Mouse (Mus musculus) gastrocnemius, postnatal 36 days (tissue): ENCODE measurements around the gene Evi2. TPM values are rescaled to one million over a fixed set of nuclear protein-coding genes. Genes with fewer than 3 reads are reported as not detected.

ENCODE experiments used
- DNase-seq, 2 experiments: peaks; one replicate each; pipeline ENCODE4 v3.0.0; 2022
- intact Hi-C: fragments of 180-260 bp; cut with DNase I; formaldehyde crosslinking; loops from one replicate; pipeline ENCODE4 v1.15.1; 2025
- total RNA-seq, 2 experiments: library from RNA; stranded (reverse); gene quantifications; 2 replicates each; pipeline ENCODE4 v1.2.3; 2021

Gene Evi2
- total RNA-seq, 2 experiments from 2014 or later = 0.08 TPM; not detected in 1

DNA sequence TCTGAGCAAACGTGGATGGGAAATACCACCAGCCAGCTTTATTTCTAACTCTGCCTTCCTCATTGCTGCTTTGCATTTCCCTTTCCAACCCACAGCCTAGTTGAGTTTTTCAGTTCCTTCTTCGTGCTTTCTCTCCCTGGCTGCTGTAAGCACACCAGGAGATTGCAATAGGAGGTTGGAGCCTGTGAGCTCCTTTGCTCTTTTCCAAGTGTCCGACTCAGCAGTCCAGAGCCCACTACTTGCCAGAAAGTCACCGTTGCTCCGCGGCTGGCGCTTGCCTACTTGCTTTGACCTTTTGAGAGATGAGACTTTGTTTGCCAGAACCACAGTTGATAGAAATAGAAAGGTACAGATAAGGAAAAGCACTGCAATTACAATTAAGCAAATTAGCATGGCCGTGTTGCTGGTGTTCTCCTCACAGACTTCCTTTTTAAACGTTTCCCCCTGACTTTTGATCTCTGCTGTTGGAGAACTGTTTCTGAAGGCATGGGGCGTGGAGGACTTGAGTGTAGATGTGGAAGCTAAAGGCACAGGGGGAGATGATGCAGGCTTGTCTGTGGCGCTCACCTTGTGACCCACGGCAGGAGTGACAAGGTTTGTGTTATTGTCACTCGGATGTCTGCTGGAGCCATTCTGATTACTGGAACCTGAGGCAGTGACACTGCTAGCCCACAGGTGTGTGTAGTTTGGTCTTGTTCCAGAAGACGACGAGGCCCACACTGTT lies 3.2 kb downstream of the Evi2 start:
- DNase-seq = peak; percentile 34 to 40
- intact Hi-C loops = no loop called here

DNA sequence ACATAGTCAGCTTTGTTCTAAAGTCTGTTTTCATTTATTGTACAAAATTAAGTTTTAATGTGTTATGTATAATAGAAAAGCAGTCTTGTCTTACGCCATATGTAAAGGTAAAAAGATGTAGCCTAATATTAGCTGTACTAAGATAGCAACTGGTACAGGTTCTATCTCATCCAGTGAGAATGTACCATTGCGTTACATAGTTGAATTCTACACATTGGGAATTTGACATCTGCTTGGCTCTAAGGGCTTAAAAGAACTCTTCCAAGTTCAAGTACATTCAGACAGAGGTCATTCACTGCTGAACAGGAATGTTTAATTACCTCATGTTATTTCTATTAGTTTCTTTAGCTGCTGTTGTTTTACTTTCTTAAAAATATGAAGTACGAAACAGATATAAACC lies 3.8 kb downstream of the Evi2 start:
- DNase-seq = no peak

DNA sequence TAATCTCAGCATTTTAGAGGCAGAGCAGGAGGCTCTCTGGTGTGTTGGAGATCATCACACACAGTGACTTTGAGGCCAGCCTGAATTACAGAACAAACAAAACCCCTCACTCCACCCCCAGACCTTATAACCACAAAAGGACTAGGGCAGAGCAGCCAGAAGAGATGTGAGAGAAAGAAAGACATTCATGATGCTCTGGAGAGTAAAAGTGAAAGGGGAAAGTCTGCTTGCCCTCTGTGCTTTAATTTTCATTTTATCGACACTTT lies 6.1 kb downstream of the Evi2 start:
- DNase-seq = no peak
- intact Hi-C loops = no loop called here

More for the DNA sequence above, 3.8 kb downstream of the Evi2 start:
- intact Hi-C loops = no loop called here

DNA sequence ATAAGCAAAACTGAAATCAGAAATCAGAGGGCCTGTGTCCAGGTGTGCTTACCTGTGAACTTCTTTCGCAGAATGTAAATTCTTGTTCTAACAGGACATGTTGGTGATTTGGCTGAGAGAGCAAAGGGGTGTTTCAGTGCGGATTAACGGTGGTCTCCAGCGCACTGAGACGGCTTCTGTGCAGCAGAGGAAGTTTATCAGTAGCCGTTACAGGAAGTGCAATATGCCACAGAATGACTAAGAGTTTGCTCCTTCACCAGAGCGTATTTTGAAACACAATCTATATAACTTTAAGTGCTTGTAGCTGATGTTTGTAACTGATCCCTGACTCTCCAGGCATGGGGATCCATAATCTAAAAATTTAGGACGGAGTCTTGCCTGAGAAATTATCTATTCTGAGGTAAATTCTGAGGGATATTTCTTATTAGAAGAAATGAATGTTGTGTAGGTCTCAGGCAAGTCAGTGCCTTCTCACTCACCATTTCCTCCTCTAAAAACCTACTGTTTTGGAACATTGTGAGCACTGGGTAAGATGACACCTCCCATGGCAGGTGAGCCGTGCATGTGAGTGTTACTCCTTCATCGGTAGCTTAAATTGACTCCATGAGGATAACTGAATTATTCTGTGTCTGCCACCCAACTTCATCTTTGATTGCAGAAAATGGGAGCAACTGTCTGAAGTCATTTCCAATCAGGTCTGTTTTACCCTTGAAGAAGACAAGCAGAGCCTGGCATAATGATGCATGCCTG lies 6.7 kb downstream of the Evi2 start, which contains the start of gene Evi2b:
Evi2b (minus strand) TSS at position 203 of the 750 bp plus-strand sequence.
- no peak for DNase-seq
- intact Hi-C loops = no loop called here

DNA sequence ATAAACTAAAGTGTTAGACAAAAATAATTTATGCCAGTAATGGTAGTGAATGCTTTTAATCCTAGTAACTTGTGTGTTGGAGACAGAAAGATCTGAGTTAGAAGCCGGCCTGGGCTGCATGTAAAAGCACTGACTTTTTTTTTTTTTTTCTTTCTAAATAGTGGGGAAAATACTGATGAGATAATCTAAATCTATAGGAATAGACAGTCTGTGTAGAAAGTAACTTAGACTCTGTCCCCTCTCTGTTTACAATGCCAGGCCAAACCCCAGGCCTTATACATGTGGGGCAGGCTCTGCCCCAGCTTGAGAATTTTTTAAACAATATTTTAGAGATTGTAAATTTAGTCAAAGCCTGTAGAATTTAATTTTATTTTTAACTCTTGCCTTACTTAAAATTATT lies 7.4 kb downstream of the Evi2 start:
- intact Hi-C loops = no loop called here
- no peak for DNase-seq

DNA sequence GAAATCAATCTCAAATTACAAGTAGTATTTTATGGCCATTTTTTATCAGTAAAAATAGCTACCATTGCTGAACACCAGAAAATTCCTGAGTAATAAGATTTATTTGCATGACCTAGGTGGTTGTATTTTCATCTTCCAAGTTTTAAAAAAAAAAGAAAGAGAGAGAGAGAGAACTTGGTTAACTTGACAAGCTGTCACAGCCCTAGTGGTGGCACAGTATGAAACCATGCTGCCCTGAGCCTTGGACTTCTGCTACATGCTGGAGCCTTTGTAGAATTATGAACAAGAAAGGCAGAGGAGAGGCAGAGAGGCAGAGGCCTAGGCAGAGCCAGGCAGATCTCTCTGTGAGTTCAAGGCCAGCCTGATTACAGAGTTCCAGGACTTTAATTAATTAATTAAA lies 8.5 kb downstream of the Evi2 start:
- intact Hi-C loops = no loop called here

DNA sequence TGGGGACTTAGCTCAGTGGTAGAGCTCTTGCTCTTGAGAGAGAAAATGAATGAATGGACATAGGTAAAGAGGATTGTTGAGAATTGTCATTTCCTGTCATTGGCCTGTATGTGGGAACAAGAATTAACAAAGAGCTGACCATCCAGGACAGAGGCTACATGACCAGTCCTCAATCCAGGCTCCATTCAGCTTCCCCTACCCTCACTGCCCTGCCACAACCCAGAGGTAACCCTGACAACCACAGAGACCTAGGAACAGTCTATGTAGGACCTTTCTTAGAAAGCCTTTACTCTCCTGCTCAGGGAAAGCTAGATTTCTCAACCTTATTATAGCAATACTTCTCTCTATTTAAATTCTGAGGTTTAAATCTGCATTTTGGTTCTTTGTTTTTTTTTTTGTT lies 9.6 kb downstream of the Evi2 start:
- no peak for DNase-seq
- intact Hi-C loops = no loop called here

More for the DNA sequence above, 8.5 kb downstream of the Evi2 start:
- no peak for DNase-seq

DNA sequence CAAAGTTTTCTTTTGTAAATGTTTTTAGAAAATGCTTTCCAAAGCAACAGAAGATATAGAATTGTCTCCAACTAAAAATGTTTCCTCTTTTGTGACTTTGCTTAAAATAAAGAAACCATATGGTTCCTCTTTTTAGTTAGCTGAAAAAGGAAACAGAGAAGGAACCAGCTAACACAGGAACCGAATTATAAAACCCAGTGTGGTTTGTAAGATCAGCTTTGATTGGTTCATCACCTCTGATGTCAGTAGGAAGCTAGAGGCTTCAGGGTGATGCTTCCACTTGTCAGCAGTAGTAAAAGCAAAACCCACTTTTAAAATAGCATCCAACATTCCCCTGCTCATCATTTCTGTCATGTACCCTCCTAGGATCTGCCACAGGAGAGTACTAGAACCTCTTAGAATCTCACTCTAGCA lies 10.5 kb downstream of the Evi2 start:
- no peak for DNase-seq
- intact Hi-C loops = no loop called here

DNA sequence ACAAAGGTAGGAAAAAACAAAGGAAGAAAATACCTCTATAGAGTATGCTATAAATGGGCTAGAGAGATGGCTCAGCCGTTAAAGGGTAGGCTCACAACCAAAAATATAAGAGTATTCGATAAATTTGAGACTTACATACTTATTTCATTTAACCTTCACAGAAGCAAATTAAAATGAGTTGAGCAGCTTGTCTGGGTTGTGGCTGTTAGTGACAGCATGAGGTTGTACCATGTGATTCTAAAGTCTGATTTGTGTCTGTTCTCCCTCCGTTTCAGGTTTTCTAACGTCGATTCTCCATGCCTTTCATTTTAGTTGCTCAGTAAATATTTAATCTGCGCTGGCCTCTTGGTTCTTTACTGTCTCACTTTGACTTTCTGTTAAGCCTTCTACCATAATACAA lies 11.1 kb downstream of the Evi2 start:
- intact Hi-C loops = no loop called here
- no peak for DNase-seq

DNA sequence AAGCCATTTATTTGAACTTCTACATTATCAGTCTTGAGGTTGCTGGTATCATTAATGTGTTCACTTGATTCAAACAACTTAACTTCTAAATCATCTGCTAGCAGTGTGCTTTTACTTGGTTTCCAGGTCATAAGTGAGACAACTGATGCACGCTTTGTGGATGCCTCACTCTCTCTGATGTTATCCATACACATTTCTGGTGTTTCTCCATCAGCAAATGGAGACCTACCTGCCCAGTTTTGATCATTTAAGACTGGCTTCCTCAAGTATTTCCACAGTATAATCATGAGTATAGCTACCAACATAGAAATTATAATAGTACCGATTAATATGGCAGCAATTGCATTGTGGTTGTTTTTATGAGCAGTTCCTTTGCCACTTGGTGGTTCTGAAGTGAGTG lies 14.6 kb downstream of the Evi2 start:
- DNase-seq = no peak
- intact Hi-C loops = no loop called here

DNA sequence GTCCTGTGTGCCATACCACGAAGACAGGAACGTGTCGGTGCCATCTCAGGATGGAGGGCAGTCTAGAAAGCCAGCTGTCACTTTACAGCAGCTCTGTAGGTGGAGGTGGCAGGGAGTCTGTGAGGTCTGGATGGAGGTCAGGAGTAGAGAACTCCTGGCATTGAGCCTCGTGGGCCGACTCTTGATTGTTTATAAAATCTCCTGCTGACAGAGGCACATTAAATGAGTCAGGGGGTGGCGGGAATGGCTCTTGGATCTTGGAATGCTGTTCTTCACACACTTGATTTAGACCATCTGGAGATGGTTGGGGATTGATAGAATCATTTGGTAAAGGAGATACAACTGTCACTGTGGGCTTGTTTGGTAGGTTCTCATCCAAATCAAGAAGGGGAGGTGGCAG lies 15.1 kb downstream of the Evi2 start:
- intact Hi-C loops = no loop called here

DNA sequence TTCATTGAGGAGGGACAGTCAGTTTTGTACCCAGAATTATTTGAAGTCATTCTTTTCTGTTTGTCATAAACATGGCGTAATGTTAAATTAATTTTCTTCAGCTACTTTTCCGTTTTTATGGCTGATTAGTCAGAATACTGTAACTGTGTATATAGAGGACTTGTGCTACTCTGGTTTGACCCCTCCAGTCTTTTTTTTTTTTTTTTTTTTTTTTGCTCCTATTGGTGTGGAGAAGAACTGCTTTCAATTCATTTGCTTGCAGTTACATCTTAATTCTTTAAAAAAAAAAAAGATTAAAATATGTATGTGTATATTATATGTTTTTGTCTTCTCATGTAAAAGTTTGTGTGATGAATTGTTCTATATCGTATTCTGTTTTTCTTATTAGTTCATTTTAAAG lies 18.4 kb downstream of the Evi2 start:
- no peak for DNase-seq
- intact Hi-C loops = no loop called here

More for the DNA sequence above, 15.1 kb downstream of the Evi2 start:
- DNase-seq = no peak

DNA sequence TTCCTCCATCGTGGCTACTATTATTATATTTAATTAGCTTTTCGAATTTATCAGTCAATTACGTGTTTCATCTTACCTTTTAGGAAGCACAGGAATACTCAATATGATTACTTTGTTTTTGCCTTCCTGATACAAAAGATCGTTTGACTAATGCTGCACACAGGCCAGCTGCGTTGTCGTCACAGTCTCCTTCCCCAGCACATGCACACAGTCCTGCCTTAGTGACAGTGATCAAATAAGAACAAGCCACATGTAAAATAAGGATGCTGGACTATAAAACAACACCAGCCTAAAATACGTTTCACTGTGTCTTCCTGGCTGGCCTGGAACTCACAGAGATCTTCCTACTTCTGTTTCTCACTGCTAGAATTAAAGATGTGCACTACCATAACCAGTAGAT lies 25.9 kb downstream of the Evi2 start:
- no peak for DNase-seq
- intact Hi-C loops = no loop called here

DNA sequence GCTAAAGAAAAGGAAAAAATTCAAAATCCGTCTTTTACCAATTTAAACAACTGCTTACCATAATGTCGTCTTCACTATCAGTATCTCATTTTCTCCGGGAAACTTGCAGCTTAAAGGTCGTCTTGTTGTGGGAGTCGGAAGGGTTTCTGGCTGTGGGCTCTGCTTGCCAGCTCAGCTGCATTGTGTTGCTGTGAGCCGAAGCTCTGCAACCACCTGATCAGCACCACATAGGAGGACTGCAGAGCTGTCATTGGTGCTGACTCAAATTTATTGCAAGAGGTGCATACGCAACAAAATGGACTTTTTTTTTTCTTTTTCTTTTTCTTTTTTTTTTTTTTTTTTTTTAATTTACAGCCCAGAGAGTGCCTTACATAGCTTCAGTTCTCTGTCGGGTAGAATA lies 26.5 kb downstream of the Evi2 start, which contains the start of gene Omg:
Omg (minus strand) TSS at position 240 of the 400 bp plus-strand sequence.
- intact Hi-C loops = no loop called here
- no peak for DNase-seq

DNA sequence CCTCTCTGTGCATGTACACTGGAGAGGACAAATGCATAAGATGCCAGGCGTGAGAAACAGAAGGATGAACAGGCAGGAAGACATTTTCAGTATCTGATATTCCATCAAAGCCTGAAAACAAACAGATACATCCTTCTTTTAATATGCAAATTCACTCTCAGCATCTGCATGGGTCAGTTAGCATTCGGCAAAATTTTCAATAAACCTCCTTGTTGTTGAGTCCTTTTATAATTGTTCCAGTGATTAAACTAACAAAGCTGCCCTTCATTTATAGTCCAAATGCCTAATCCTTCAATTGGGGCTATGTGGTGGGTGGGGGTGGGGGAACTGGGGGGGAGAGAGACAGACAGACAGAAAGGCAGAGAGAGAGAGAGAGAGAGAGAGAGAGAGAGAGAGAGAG lies 27.5 kb downstream of the Evi2 start:
- intact Hi-C loops = no loop called here

DNA sequence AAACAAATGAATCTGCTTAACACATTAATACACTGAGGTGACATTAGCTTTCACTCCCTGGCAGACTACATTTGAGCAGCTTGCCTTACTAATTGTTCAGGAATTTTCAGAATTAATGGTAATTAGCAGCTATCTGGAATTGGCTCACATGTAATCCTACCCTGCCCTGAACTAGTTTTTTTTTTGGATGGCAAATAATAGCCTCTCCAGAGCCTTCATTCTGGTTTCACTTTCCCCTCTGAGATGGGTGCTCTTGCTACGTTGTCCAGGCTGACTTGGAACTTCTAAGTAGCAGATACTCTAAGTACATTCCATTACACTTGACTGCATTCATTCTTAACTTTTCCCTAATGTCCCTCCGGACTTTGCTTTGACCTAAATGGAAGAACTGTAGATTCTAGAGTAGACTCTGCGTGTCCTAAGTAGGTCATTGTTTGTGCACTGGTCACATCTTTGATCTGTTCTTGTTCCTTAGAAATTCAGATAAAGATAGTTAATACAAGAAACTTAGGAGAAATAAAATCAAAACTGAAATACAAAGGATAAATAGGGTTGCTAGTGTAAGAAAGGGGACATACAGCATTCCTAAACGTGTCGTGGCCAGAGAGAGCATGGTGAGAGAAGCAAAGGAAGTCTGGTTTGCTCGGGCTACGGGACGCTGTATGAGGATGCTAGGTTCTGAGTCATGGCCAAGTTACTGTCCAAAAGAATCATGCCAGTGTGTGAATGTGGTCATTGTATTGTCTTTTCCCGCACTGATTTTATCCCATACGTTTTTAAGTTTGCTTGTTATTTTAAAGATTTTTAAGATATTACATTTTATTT lies 35.2 kb downstream of the Evi2 start:
- DNase-seq = no peak
- intact Hi-C loops = no loop called here

More for the DNA sequence above, 27.5 kb downstream of the Evi2 start:
- no peak for DNase-seq

DNA sequence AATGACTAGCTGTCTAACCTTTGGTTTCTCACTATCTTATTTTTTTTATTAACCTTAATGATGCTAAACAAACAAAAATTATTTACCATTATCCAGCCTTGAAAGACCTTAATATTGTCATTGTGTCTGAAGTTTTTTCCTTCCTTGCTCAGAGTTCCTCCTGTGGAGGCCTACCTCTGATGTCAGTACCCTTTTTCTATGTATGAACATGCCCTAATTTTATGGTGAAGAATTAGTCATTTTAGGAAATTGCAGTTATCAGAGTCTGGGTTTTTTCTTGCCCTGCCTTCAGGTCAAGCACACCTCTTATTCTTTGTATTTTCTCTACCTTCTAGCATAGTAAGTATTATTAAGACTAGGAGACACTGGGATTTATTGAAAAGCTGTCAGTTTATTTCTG lies 45.7 kb downstream of the Evi2 start:
- intact Hi-C loops = loop anchor here (5.0 kb wide), 1 partner anchor 93 kb away; no protein-coding TSS in a partner anchor
- DNase-seq = no peak

DNA sequence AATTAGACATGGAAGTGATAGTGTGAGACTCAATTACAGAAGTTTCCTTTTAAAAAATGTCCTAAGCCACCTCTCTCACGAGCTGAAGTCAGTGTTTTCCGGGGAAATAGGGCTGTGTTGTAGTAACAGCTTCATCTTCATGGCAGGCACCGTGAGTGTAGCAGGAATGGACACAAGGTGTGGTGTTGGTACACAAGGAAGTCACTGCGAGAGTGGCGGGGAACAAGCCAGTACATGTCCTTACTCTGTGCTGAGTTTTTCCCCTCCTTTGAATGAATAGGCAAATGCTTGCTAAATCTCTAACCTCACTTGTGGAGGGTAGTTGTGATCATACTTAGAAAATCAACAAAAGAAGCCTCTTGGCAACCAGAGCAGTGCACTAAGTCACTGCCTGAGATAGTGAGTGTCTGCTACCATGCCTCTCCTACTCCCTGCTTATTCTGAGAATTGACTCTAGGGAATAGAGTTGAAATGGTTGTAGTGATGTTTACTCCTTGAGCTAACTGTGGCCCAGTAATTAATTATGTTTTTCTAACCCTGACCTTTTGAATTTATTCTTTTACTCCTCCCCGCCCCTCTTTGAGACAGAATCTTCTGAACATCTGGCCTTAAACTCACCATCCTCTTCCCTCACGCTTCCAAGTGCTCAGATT lies 46.4 kb downstream of the Evi2 start:
- DNase-seq = no peak
- intact Hi-C loops = loop anchor here (5.0 kb wide), 1 partner anchor 93 kb away; no protein-coding TSS in a partner anchor

DNA sequence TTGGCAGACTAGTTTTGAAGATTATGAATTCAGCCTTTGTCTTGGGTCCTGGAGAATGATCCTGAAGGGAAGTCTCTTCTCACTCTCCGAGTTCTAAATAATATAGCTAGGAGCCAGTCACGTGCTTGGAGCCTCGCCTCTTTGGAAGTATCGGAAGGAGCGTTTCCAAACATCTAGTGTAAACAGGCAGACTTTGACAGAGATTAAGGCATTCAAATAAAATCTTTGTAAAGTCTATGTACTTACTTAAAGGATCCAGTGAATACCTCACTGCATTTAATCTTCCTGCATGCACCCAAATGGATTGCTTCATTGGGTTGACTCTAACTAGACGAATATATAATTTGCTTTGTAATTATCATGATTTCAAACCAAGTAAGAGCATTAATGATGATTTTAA lies 47.0 kb downstream of the Evi2 start:
- DNase-seq = no peak
- intact Hi-C loops = loop anchor here (5.0 kb wide), 1 partner anchor 94 kb away; no protein-coding TSS in a partner anchor

DNA sequence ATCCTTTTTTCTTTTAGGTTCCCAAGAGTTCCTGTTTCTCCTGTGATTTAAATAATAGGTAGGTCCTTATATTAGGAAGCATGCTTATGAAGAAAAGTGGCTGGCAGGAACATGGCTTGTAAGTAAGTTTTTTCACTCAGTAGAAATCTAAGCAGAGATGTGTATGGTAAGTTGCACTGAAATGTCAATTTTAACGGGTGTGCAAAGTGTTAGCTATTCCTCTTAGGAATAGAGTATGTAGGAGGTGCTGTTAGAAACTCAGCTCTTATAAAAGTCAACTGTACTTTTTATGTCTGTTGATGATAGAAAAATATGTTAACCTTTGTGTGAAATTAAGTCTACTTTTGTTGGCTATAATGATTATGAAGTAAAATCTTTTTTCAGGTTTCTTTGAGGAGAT lies 62.3 kb downstream of the Evi2 start:
- intact Hi-C loops = no loop called here
- no peak for DNase-seq
